Mouse (Mus musculus): Measurements from ENCODE around the gene Smg1. TPM values are rescaled to one million over a fixed set of nuclear protein-coding genes. Genes with fewer than 3 reads are reported as not detected.

The Smg1 gene
- polyA plus RNA-seq, 1 experiment from 2014 or later, result 17.7 TPM

- peak; percentile 93 for DNase-seq (ENCODE audit: low spot score)
- Histone ChIP-seq H3K4me3 (ENCODE audit: low read depth, low read length) (peak within 1 kb of the TSS; percentile 91), H3K4me2 (ENCODE audit: low read depth) (peak within 1 kb of the TSS; percentile 97), H3K27me3 (ENCODE audit: control insufficient read depth, insufficient read depth, low read length) (no peaks in the 10 kb centered on the region), H3K9ac (ENCODE audit: low read length) (peak within 1 kb of the TSS; percentile 98), H3K4me1 (ENCODE audit: control insufficient read depth, insufficient read depth, low read length) (peaks cover 20% of the 10 kb centered on the region), H3K27ac (ENCODE audit: low read depth, low read length) (peak within 1 kb of the TSS; percentile 79), H3K36me3 (ENCODE audit: control insufficient read depth, insufficient read depth, low read length) (peaks cover 26% of the 10 kb centered on the region), H3K9me3 (ENCODE audit: control insufficient read depth, low read length) (no peaks in the 10 kb centered on the region)
- peak; percentile 78 for ATAC-seq (ENCODE audit: insufficient read depth, low FRiP score, low TSS enrichment)
- under 1% methylated on average over 40 of the region's 40 CpGs for WGBS
Observed at GRCm38 (mm10) chr7:118115877-118116568, 127.4 kb downstream of the Smg1 start, which contains the start of gene Rps15a. Gene Rps15a (minus strand): TSS chr7:118116188.

- Histone ChIP-seq H3K4me3 (ENCODE audit: low read depth, low read length) (peak overlapping the region; percentile 91), H3K4me2 (ENCODE audit: low read depth) (peak overlapping the region; percentile 97), H3K27ac (ENCODE audit: low read depth, low read length) (peak overlapping the region; percentile 79), H3K27me3 (ENCODE audit: control insufficient read depth, insufficient read depth, low read length) (no peaks in the 10 kb centered on the region), H3K9ac (ENCODE audit: low read length) (peak overlapping the region; percentile 98), H3K36me3 (ENCODE audit: control insufficient read depth, insufficient read depth, low read length) (peaks cover 26% of the 10 kb centered on the region), H3K4me1 (ENCODE audit: control insufficient read depth, insufficient read depth, low read length) (peaks cover 20% of the 10 kb centered on the region), H3K9me3 (ENCODE audit: control insufficient read depth, low read length) (no peaks in the 10 kb centered on the region)
- no peak; the same call in 1 of the 2 replicates for ATAC-seq (ENCODE audit: insufficient read depth, low FRiP score, low TSS enrichment)
- WGBS, result 0% methylated on average over 20 of the region's 20 CpGs
- DNase-seq (ENCODE audit: low spot score), result no peak
Observed at GRCm38 (mm10) chr7:118115533-118115876, 128.0 kb downstream of the Smg1 start.

- Histone ChIP-seq H3K4me3 (ENCODE audit: low read depth, low read length) (peak overlapping the region; percentile 91; the same call in 1 of the 2 replicates), H3K27ac (ENCODE audit: low read depth, low read length) (no peak overlapping the region), H3K36me3 (ENCODE audit: control insufficient read depth, insufficient read depth, low read length) (peaks cover 21% of the 10 kb centered on the region), H3K9ac (ENCODE audit: low read length) (no peak overlapping the region), H3K4me2 (ENCODE audit: low read depth) (peak overlapping the region; percentile 97), H3K9me3 (ENCODE audit: control insufficient read depth, low read length) (no peaks in the 10 kb centered on the region), H3K27me3 (ENCODE audit: control insufficient read depth, insufficient read depth, low read length) (no peaks in the 10 kb centered on the region), H3K4me1 (ENCODE audit: control insufficient read depth, insufficient read depth, low read length) (peaks cover 20% of the 10 kb centered on the region)
- DNase-seq (ENCODE audit: low spot score), result no peak
- WGBS, result 74% methylated on average over 5 of the region's 5 CpGs
- no peak for ATAC-seq (ENCODE audit: insufficient read depth, low FRiP score, low TSS enrichment)
Observed at GRCm38 (mm10) chr7:118113541-118114297, 129.8 kb downstream of the Smg1 start.

- Histone ChIP-seq H3K4me3 (ENCODE audit: low read depth, low read length) (no peak overlapping the region), H3K36me3 (ENCODE audit: control insufficient read depth, insufficient read depth, low read length) (peaks cover 38% of the 10 kb centered on the region), H3K9me3 (ENCODE audit: control insufficient read depth, low read length) (no peaks in the 10 kb centered on the region), H3K9ac (ENCODE audit: low read length) (no peak overlapping the region), H3K4me1 (ENCODE audit: control insufficient read depth, insufficient read depth, low read length) (peaks cover 20% of the 10 kb centered on the region), H3K27ac (ENCODE audit: low read depth, low read length) (no peak overlapping the region), H3K4me2 (ENCODE audit: low read depth) (no peak overlapping the region), H3K27me3 (ENCODE audit: control insufficient read depth, insufficient read depth, low read length) (no peaks in the 10 kb centered on the region)
- 85% methylated on average over 3 of the region's 3 CpGs for WGBS
- ATAC-seq (ENCODE audit: insufficient read depth, low FRiP score, low TSS enrichment) (no peak), DNase-seq (ENCODE audit: low spot score) (no peak)
Observed at GRCm38 (mm10) chr7:118111128-118111527, 132.3 kb downstream of the Smg1 start.

- 73% methylated on average over 1 of the region's 1 CpGs for WGBS
- Histone ChIP-seq H3K9me3 (ENCODE audit: control insufficient read depth, low read length) (no peaks in the 10 kb centered on the region), H3K4me3 (ENCODE audit: low read depth, low read length) (no peak overlapping the region), H3K9ac (ENCODE audit: low read length) (no peak overlapping the region), H3K4me2 (ENCODE audit: low read depth) (no peak overlapping the region), H3K4me1 (ENCODE audit: control insufficient read depth, insufficient read depth, low read length) (peaks cover 4% of the 10 kb centered on the region), H3K27me3 (ENCODE audit: control insufficient read depth, insufficient read depth, low read length) (no peaks in the 10 kb centered on the region), H3K27ac (ENCODE audit: low read depth, low read length) (no peak overlapping the region), H3K36me3 (ENCODE audit: control insufficient read depth, insufficient read depth, low read length) (peaks cover 40% of the 10 kb centered on the region)
- ATAC-seq (ENCODE audit: insufficient read depth, low FRiP score, low TSS enrichment) (no peak), DNase-seq (ENCODE audit: low spot score) (no peak)
Observed at GRCm38 (mm10) chr7:118107671-118108070, 135.8 kb downstream of the Smg1 start.

GRCm38 (mm10) chr7:118104458-118105052 lies 138.9 kb downstream of the Smg1 start:
- Histone ChIP-seq H3K9me3 (ENCODE audit: control insufficient read depth, low read length) (no peaks in the 10 kb centered on the region), H3K9ac (ENCODE audit: low read length) (no peak overlapping the region), H3K4me3 (ENCODE audit: low read depth, low read length) (no peak overlapping the region), H3K36me3 (ENCODE audit: control insufficient read depth, insufficient read depth, low read length) (peaks cover 30% of the 10 kb centered on the region), H3K4me2 (ENCODE audit: low read depth) (no peak overlapping the region), H3K27me3 (ENCODE audit: control insufficient read depth, insufficient read depth, low read length) (no peaks in the 10 kb centered on the region), H3K27ac (ENCODE audit: low read depth, low read length) (no peak overlapping the region), H3K4me1 (ENCODE audit: control insufficient read depth, insufficient read depth, low read length) (no peaks in the 10 kb centered on the region; the same call in 1 of the 2 replicates)
- DNase-seq (ENCODE audit: low spot score) (no peak), ATAC-seq (ENCODE audit: insufficient read depth, low FRiP score, low TSS enrichment) (no peak)
- WGBS, result 73% methylated on average over 5 of the region's 5 CpGs

GRCm38 (mm10) chr7:118103462-118104379 lies 139.7 kb downstream of the Smg1 start:
- WGBS, result 52% methylated on average over 5 of the region's 5 CpGs
- peaks cover 25% of the 10 kb centered on the region for H3K36me3 ChIP-seq (ENCODE audit: control insufficient read depth, insufficient read depth, low read length)
- ATAC-seq (ENCODE audit: insufficient read depth, low FRiP score, low TSS enrichment) (peak; percentile 24; the same call in 1 of the 2 replicates), DNase-seq (ENCODE audit: low spot score) (no peak)
- H3K9me3 ChIP-seq (ENCODE audit: control insufficient read depth, low read length), result no peaks in the 10 kb centered on the region
- H3K4me1 ChIP-seq (ENCODE audit: control insufficient read depth, insufficient read depth, low read length), result no peaks in the 10 kb centered on the region; the same call in 1 of the 2 replicates
- no peak overlapping the region for H3K9ac ChIP-seq (ENCODE audit: low read length)
- H3K4me3 ChIP-seq (ENCODE audit: low read depth, low read length), result no peak overlapping the region
- no peak overlapping the region for H3K4me2 ChIP-seq (ENCODE audit: low read depth)
- no peak overlapping the region for H3K27ac ChIP-seq (ENCODE audit: low read depth, low read length)
- H3K27me3 ChIP-seq (ENCODE audit: control insufficient read depth, insufficient read depth, low read length), result no peaks in the 10 kb centered on the region

Data from neural tube, embryonic 11.5 days (tissue).